Comparison of ENCODE assay signal across 9 mouse cellular contexts in the genomic region with DNA sequence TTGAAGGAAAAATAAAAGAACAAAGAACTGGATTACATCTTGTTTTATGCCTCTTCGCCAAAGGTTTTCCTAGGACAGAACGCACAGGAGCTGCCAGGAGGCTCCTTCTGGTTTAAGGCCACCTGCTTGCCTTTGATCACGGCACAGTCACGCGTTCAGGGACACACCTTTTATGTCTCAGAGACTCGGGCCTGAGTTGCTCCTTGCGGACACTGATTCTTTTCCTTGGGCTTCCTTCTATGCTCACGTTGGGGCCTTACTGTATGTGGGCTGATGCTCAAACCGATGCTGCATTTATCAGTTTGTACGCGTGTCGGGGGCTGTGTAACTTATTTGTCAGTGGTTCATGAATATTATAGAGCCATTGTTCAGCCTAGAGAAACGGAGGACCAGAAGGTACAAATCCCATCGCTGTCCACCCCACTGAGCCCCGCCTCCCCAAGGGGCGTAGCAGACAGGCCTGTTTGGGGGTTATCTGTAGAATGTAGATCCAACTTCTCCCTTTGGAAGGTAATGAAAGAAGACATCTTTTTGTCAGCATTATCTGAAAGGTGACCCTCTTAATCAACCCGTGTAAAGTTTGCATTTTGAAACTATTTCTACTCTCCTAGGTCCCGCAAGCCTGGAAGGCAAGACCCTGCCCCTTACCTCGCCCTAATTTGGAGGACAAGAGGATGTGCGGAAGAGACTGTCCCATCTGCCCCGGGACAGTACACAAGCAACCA. TPM values are rescaled to one million over a fixed set of nuclear protein-coding genes. Genes with fewer than 3 reads are reported as not detected.
A peak's percentile ranks its signal among the peaks of the same experiment; 100 is the strongest.
DNase-seq lines count a peak whose midpoint lies in the region; ATAC-seq and TF ChIP-seq lines count a peak whose summit lies in the region.
"Had no signal": no experiment of that assay in that cellular context is flagged by ENCODE, and none has a peak within 500 bp of the region (broad histone marks: within the 10 kb centered on the region; RNA-seq: fewer than 3 reads in every experiment).

No protein-coding gene starts in this region.

- peaks cover 14% of the 10 kb centered on the region for H3K4me1 ChIP-seq in cerebellum, adult 2 months (ENCODE audit: control insufficient read depth, insufficient read depth, low read length)
- peaks cover 7% of the 10 kb centered on the region; the same call in 1 of the 2 replicates for H3K4me1 ChIP-seq in lung, embryonic 16.5 days (replicated peaks; ENCODE audit: control insufficient read depth, insufficient read depth, low read length)
- H3K4me1 ChIP-seq in limb, embryonic 14.5 days (ENCODE audit: control insufficient read depth, insufficient read depth, low read length), result peaks cover 8% of the 10 kb centered on the region
- H3K4me1 ChIP-seq in small intestine, adult 2 months (ENCODE audit: control insufficient read depth, insufficient read depth, insufficient read length, low read length), result peaks cover 5% of the 10 kb centered on the region

- TF ChIP-seq POLR2A in cerebellum, adult 2 months (IDR thresholded peaks at IDR 0.05; ENCODE audit: borderline replicate concordance, insufficient read depth, low read length), result no peak
- no peak for TF ChIP-seq POLR2A in limb, embryonic 14.5 days (IDR thresholded peaks at IDR 0.05; ENCODE audit: borderline replicate concordance, extremely low read depth, insufficient read depth, insufficient read length)
- no peak for TF ChIP-seq POLR2A in small intestine, adult 2 months (IDR thresholded peaks at IDR 0.05; ENCODE audit: low read depth, low read length)

- no peak overlapping the region for H3K4me3 ChIP-seq in cerebellum, adult 2 months (replicated peaks; ENCODE audit: insufficient read depth, low read depth, low read length)
- peak overlapping the region; percentile 59 for H3K4me3 ChIP-seq in lung, embryonic 16.5 days (ENCODE audit: low read length)
- H3K4me3 ChIP-seq in limb, embryonic 14.5 days (replicated peaks; ENCODE audit: low read length), result peak overlapping the region; percentile 42
- peak overlapping the region; percentile 62 for H3K4me3 ChIP-seq in small intestine, adult 2 months (ENCODE audit: low read depth, low read length)

- 35% methylated on average over 21 of the region's 21 CpGs for WGBS in cerebellum, adult 2 months
- 36% methylated on average over 21 of the region's 21 CpGs for WGBS in lung, embryonic 16.5 days
- 28% methylated on average over 21 of the region's 21 CpGs for WGBS in limb, embryonic 14.5 days
- 39% methylated on average over 21 of the region's 21 CpGs for WGBS in small intestine, adult 2 months

- no peak for ATAC-seq in cerebellum, adult (ENCODE audit: insufficient number of reproducible peaks, low FRiP score, low TSS enrichment)
- ATAC-seq in lung, embryonic 16.5 days (ENCODE audit: low read depth), result peak; percentile 20; the same call in 1 of the 2 replicates
- ATAC-seq in limb, embryonic 14.5 days (ENCODE audit: low FRiP score, low read depth), result no peak

- peak in 1 of 2 experiments; percentile 13 for DNase-seq in cerebellum, adult 2 months
- no peak for DNase-seq in lung, postnatal 4 days
- DNase-seq in limb, embryonic 14.5 days (ENCODE audit: low spot score), result no peak
- no peak for DNase-seq in right cerebral cortex, adult 18-20 months
- DNase-seq in layer of hippocampus, adult 11-12 months (ENCODE audit: low spot score), result no peak
- DNase-seq: right cerebral cortex, postnatal 25 days had no signal

- TF ChIP-seq CTCF in cerebellum, adult 2 months (IDR thresholded peaks at IDR 0.05; ENCODE audit: borderline replicate concordance, insufficient read depth, low read depth, low read length), result no peak
- no peak for TF ChIP-seq CTCF in small intestine, adult 2 months (IDR thresholded peaks at IDR 0.05; ENCODE audit: extremely low read depth, insufficient read length, insufficient replicate concordance, low read depth, low read length)

- H3K9me3 ChIP-seq in lung, embryonic 16.5 days (ENCODE audit: control insufficient read depth, low read length), result no peaks in the 10 kb centered on the region
- no peaks in the 10 kb centered on the region for H3K9me3 ChIP-seq in limb, embryonic 14.5 days (ENCODE audit: control insufficient read depth, low read length)

- H3K27ac ChIP-seq in cerebellum, adult 2 months (ENCODE audit: insufficient read depth, low read length), result peak overlapping the region; percentile 42; the same call in 1 of the 2 replicates
- 0 out of 2 replicates have a peak overlapping the region, but pooled peaks have one; percentile 8 for H3K27ac ChIP-seq in lung, embryonic 16.5 days (ENCODE audit: low read length)
- H3K27ac ChIP-seq in limb, embryonic 14.5 days (replicated peaks; ENCODE audit: low read depth, low read length), result no peak overlapping the region
- H3K27ac ChIP-seq in small intestine, adult 2 months (ENCODE audit: insufficient read depth, low read depth, low read length), result peak overlapping the region; percentile 48; the same call in 1 of the 2 replicates

- no peaks in the 10 kb centered on the region for H3K27me3 ChIP-seq in cerebellum, adult 2 months (ENCODE audit: control insufficient read depth, insufficient read depth, low read length)
- no peaks in the 10 kb centered on the region for H3K27me3 ChIP-seq in lung, embryonic 16.5 days (ENCODE audit: control insufficient read depth, insufficient read depth, low read depth, low read length)
- H3K27me3 ChIP-seq in limb, embryonic 14.5 days (ENCODE audit: control insufficient read depth, insufficient read depth, low read length), result no peaks in the 10 kb centered on the region
- H3K27me3 ChIP-seq in small intestine, adult 2 months (ENCODE audit: control insufficient read depth, insufficient read depth, low read length), result no peaks in the 10 kb centered on the region

- H3K36me3 ChIP-seq in lung, embryonic 16.5 days (ENCODE audit: control insufficient read depth, insufficient read depth, low read length), result no peaks in the 10 kb centered on the region
- H3K36me3 ChIP-seq in limb, embryonic 14.5 days (ENCODE audit: control insufficient read depth, insufficient read depth, low read length), result no peaks in the 10 kb centered on the region
- H3K36me3 ChIP-seq in small intestine, adult 2 months (ENCODE audit: control insufficient read depth, insufficient read depth, low read length), result no peaks in the 10 kb centered on the region

- peak overlapping the region; percentile 97 for H3K4me2 ChIP-seq in lung, embryonic 16.5 days (ENCODE audit: low read depth, low read length)
- H3K4me2 ChIP-seq in limb, embryonic 14.5 days (replicated peaks; ENCODE audit: low read depth, low read length, severe bottlenecking), result peak overlapping the region; percentile 94

- H3K9ac ChIP-seq in lung, embryonic 16.5 days (ENCODE audit: low read length), result peak overlapping the region; percentile 70
- peak overlapping the region; percentile 51 for H3K9ac ChIP-seq in limb, embryonic 14.5 days (ENCODE audit: low read depth, low read length, severe bottlenecking)

RNA-seq across cellular contexts. Expression of a gene that starts 0.8 kb away (rescaled TPM):
- 0.46 and 0.71 TPM in 2 replicates for polyA plus RNA-seq in cerebellum, adult 2 months (2012; rRNA removed)
- 4.2 and 4.3 TPM in 2 replicates for polyA plus RNA-seq in lung, embryonic 16.5 days (2015; fragmentation: Nextera tagmentation; extraction: Ambion mirVana)
- 1.0 and 1.1 TPM in 2 replicates for polyA plus RNA-seq in limb, embryonic 14.5 days (2012; rRNA removed)
- 1.0 and 1.4 TPM in 2 replicates for polyA plus RNA-seq in limb, embryonic 14.5 days (2014; fragmentation: Nextera tagmentation; extraction: Ambion mirVana)
- 0.80 and 0.85 TPM in 2 replicates for polyA plus RNA-seq in small intestine, adult 2 months (2012; rRNA removed)
